Mouse (Mus musculus): ENCODE data around the gene Ezr. TPM values are rescaled to one million over a fixed set of nuclear protein-coding genes. Genes with fewer than 3 reads are reported as not detected.
"Not testable (repeated sequence)": the region's sequence is repeated elsewhere in the genome, so short reads cannot be mapped to it uniquely, and the experiment has no call there.

The Ezr gene
- total RNA-seq, 2 experiments from 2014 or later: 44.2 to 99.7 TPM

DNA sequence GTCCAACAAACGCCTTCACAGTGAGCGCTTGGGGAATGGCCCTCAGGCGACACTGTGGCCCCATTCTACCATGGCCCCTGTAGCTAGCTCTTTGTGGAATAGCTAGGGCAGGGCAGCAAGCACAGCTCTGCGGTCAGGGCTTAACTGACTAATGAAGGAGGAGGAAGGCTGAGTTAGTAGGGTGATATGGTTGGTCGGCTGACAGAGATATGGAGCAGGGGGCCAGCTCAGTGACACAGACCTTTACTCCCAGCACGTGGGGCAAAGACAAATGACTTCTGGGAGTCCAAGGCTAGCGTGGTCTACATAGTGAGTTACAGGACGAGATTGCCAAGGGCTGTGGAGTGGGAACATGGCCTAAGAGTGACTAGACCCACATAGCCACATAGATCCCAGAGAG, 51.5 kb downstream of the Ezr start:
- no peak for ATAC-seq (replicated peaks; ENCODE audit: poor library complexity, severe bottlenecking)

DNA sequence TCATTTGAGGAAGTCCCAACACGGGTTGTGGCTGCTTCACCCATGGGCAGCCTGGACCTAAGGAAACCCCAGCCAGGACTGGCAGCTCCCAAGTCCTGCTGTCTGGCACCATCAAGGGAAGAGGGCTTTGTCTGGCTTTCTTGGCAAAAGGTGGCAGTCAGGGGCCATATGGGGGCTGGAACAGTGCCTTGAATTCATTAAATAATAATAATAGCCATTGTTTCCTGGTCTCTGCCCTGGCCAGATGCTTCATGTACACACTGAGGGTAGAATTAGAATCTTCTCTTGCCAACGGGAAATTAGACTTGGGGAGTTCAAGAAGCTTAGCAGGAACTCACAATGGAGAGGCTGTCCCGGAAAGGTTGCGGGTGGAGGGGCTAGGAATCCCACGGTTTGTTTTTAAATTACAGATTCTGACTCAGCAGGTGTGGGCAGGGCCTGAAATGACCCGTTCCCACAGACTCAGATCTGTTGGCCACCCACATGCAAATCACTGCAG, 53.3 kb downstream of the Ezr start:
- ATAC-seq (replicated peaks; ENCODE audit: poor library complexity, severe bottlenecking): peak; percentile 59

DNA sequence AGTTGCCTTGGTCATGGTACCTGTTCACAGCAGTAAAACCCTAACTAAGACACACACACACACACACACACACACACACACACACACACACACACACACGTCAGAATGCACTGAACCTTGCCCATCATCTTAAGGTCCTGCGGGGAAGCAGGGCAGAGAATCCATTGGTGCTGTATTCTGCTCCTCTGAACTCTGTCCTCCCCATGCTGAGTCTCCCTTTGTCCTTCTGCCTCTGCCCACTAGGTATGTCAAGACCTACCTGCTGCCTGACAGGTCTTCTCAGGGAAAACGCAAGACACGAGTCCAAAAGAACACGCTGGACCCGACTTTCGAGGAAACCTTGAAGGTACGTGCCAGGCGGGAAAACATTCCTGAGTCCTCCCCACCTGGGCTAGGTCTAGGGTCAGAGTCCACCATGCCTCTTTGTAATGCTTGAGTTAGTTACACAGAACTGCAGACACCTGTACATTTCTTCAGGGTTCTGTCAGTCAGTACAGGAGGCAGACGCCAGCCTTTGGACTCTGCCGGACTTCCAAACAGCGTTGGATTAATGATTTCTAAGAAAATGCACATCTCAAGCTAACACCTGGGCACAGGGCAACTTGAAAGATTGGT, 54.5 kb downstream of the Ezr start:
- no peak for ATAC-seq (replicated peaks; ENCODE audit: poor library complexity, severe bottlenecking)

DNA sequence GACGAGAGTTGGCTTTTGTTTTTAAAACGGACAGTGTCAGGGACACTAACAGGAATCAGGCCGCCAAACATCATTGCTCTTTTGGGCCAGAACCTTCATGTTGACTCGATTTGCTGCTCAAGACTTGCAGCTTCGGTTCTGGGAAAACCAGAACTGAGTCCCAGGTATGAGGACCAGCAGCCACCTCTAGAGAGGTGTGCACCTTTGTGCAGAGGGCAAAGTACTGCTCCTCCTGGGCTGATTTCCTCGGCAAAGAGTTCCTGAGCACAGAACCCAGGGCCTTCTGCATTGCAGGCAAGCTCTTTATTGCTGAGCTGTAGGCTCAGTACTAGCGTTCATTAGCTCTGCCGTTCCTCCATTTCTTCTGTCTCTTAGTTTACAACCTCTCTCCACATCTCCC, 68.6 kb downstream of the Ezr start:
- not testable (repeated sequence) for ATAC-seq (replicated peaks; ENCODE audit: poor library complexity, severe bottlenecking)

DNA sequence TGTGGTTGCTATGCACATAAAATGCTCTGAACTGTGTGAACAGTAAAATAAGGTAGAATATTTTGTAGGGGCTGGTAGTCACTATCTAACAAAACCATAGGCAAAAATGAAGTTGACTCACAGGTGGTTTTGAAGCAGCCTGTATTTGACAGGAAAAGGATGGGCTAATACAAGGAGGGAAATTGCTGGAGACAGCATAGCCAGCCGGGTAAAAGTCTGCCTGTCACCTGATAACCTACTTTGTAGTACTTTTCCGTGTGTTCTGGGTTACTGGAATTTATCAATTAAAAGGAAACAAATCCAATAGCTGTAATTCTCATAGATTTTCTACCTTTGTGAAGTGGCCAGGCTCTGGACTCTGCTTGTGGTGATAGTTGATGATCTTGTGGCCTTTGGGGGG, 69.1 kb downstream of the Ezr start:
- ATAC-seq (replicated peaks; ENCODE audit: poor library complexity, severe bottlenecking): not testable (repeated sequence)

DNA sequence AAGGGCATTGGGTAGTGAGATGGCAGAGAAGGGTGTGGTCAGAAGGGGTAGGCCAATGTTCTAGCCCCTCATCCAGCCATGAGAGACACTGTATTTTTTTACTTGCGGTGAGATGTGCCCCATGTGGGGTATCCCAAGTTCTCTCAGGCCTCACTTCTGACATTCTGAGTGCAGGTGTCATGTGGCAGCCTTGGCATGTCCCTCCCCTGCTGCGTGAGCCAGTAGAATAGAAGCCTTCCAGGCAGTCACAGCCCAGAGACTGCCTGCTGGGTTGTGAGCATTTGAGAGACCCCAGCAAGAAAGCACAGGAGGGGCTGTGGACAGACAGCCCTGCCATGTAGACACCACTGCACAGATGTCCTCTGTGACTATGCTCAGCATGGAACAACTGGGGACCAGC, 74.4 kb downstream of the Ezr start:
- not testable (repeated sequence) for ATAC-seq (replicated peaks; ENCODE audit: poor library complexity, severe bottlenecking)

DNA sequence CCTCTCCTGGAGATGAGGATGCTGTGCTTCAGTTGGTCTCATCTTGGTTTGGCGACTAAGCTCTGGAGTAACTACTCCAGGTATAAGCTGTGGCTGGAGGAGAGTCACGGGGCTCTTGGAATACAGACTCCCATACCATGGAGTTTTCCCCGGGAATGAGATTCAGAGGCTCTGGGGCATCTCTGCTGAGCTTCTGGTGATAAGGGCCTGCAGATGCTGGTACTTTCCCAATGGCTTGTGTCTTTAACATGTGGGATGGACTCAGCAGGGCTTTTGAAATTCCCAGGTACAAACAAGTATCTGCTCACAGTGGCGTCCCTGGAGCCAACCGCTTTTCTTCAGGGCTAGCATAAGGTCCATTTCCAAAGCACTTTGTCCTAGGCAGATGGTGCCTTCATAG, 75.2 kb downstream of the Ezr start:
- not testable (repeated sequence) for ATAC-seq (replicated peaks; ENCODE audit: poor library complexity, severe bottlenecking)

DNA sequence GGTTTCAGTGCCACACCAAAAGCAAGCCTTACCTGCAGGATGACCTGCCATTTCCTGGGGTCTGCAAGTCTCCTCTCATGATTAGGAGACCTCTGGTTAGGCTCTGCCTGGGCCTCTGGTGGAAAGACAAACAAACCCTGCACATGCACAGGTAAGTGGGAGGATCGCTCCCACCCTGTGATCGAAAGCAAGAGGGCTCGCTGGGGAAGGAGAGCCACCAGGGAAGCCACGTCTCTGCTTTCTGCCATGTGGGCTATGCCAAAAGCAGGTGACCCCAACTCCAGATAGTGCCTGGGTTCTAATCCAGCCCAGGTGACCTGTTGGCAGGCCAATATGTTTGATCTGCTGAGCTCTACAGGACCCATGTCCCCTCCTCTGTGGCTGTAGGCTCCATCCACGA, 76.1 kb downstream of the Ezr start:
- ATAC-seq (replicated peaks; ENCODE audit: poor library complexity, severe bottlenecking): not testable (repeated sequence)

DNA sequence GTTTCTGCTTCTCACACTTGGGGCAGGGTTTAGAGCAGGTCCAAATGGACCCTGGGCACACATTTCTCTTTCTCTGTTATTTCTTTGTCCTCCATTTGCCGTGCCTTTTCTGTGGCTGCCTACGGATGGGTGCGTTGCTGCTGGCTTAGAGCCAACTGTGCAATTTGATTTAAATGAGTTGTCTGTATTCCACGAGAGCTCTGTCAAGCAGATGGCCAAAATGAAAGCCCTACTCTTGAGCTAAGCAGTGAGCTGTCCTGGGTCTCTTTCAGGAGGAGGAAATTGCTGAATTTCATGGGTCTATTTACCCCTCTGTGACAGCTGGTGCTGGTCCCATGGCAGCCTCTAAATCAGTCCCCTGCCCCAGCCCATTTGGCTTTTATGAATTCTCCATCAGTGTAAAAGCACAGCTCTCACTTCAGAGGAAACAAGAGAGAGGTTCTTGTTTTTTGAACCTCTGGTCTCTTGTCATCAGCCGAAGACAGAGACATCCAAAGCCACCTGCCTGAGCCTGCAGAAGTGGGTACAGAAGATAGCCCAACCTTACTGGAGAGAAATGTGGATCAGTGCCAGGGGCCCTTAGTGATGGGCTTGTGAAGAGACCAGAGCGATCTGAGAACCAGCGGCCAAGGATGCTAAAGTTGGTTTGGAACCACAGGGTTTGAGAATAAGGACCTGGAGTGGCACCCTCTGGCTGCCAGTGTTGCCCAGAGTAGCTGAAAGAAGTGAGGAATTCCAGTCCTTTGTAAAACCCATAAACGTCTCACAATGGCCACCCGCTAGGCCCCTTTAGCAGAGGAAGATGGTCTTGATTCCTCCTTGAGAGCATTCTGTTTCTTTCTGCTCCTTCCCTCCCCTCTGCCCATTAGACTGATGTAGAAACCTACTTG, 79.0 kb downstream of the Ezr start:
- not testable (repeated sequence) for ATAC-seq (replicated peaks; ENCODE audit: poor library complexity, severe bottlenecking)

DNA sequence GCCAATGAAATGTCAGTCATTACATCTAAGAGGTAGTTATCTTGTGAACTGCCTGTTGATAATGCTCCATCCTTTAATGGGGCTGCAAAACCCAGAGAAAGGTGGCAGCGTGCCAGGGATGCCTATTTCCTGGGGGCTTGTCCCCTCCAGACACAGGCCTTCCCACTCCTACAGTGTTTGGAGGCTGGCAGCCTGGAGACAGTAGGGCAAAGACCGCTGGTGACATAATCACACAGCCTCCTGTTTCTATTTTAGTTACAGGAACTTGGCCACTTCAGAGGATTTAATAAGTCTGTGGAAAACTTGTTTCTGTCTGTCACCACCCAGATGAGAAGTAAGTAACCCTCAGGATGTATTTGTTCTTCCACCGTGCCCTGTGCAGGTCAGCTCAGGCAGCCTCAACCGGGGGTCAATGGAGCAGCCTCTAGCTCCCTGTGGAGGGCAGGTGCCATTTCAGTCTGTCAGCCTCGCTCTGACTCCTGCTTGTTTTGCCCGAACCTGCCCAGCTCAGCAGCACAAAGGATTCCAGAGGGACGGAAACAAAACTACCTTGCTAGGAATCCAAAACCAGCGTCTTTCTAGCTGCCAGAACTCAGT, 79.9 kb downstream of the Ezr start:
- not testable (repeated sequence) for ATAC-seq (replicated peaks; ENCODE audit: poor library complexity, severe bottlenecking)

DNA sequence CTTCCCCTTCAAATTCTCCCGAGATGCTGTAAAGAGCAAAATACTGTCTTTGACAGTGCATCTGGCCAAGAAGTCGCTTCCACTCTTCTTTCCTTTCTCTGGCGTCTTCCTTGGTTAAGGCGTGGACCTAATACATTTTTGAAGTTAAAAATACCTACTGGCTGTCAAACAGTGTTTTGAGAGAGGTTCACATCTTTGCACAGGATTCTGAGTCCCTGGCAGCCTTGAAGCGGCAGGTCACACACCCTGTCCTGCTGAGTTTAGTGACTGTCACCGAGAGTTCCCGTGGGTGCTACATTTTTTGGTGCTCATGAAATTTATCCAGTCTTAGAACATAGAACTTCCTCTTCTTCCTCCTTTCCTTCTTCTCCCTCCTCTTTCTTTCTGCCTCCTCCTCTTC, 82.5 kb downstream of the Ezr start:
- not testable (repeated sequence) for ATAC-seq (replicated peaks; ENCODE audit: poor library complexity, severe bottlenecking)

DNA sequence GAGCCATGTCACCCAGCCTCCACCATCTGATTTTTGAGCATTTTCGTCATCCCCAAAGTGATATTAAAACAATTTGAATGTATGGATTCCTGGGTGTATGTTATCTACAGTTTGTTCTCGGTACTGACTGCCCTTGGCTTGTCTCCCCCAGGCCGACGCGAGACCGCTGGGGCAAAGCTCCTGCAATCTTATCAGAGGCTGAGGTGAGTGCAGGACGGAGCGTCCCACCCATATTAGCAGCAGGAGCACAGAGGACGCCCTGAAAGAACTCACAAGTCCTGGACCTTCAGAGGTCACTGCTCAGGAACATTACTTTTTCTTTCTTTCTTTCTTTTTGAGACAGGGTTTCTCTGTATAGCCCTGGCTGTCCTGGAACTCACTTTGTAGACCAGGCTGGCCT, 83.1 kb downstream of the Ezr start:
- ATAC-seq (replicated peaks; ENCODE audit: poor library complexity, severe bottlenecking): not testable (repeated sequence)

DNA sequence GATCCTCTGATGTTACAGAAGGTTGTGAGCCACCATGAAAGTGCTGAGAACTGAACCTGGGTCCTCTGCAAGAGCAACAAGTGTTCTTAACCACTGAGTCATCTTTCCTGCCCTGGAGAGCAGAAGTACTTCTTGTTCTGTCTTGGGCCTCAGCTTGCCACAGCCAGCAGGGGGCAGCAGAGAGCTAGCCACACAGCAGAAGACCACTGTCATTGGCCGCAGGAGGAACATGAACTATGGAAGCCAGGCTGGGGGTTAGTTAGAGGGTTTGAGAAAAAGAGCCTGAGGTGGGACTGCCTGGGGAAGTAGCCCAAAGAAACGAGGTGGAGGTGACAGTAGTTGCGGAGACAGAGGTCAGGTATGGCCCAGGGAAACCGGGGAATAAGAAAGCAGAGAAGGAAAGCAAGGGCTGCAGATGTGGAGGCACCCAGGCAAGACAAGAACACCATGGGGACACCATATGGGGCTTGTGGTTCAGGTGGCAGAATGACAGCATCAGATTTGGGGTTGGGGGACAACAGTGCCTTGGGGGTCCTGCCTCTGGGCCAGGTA, 85.3 kb downstream of the Ezr start:
- peak; percentile 96 for ATAC-seq (replicated peaks; ENCODE audit: poor library complexity, severe bottlenecking)

DNA sequence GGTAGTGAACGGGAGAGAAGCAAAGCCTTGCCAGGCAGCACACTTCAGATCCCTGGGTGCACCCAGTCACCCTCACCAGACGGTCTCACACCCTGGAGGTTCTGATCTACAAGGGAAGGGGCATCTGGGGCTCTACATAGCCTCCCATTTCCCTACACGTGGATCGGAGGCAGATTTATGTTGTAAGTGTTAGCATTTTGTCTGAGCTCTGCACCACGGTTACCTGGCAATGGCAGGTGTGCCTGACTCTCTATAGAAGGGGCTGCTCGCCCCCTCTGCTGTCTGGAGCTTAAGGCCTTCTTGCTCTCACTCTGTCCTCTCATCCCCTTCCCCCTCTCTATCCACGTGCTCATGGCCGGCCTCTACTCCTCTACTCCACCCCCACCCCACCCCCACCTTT, 86.1 kb downstream of the Ezr start:
- not testable (repeated sequence) for ATAC-seq (replicated peaks; ENCODE audit: poor library complexity, severe bottlenecking)

DNA sequence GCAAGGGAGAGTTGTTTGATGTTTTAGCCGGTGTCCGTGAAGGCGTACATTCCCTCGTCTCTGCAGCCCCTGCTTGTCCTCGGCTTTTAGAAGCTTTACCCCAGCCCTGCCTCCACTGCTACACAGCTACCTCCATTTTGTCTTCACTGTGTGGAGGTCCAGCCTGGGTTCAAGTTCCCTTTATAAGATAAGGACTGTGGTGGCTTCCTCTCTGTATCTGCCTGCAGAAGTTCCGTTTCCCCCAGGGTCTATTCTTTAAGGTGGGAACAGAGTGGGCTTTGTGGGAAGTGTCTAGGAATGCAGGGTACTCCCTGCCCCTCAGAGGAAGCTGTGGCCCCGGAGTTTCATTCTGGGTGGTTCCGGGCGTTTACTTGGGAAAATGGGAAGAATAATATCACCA, 86.9 kb downstream of the Ezr start:
- not testable (repeated sequence) for ATAC-seq (replicated peaks; ENCODE audit: poor library complexity, severe bottlenecking)

DNA sequence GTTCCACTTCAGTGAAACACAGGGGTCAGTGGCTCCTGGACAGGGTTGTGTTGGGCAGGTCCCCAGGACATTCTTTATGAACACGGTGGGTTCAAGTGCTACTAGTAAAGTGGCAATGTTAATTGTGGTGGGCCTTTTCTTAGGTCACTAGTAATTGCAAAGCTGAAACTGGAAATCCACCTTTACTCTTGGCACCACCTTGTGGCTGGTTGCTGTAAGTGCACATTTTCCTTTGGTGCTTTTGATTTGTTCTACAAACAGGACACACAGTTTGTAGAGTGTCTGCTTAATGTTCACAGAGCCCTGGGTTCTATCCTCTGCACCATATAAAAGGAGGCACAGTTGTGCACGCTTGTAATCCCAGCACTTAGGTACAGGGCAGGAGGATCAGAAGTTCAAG, 91.0 kb downstream of the Ezr start:
- peak; percentile 58 for ATAC-seq (replicated peaks; ENCODE audit: poor library complexity, severe bottlenecking)

DNA sequence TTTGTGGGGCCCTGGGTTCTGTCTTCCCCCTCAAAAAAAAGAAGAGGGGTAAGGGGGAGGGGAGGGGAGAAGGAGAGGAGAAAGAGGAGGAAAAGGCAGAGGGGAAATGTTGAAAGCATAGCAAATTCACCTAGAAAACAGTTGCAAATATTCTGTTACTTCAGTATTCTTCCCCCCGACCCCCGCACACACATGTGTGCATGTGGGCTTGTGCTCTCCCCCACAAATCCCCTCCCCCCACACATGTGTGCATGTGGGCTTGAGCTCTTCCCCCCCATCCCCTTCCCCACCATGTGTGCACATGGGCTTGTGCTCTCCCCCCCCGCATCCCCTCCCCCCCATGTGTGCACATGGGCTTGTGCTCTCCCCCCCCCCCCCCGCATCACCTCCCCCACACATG, 93.2 kb downstream of the Ezr start:
- not testable (repeated sequence) for ATAC-seq (replicated peaks; ENCODE audit: poor library complexity, severe bottlenecking)

Measured in granulocyte monocyte progenitor cell, adult 5-6 weeks (primary cell).